24 mouse cellular contexts compared by ENCODE assay signal in the genomic region with DNA sequence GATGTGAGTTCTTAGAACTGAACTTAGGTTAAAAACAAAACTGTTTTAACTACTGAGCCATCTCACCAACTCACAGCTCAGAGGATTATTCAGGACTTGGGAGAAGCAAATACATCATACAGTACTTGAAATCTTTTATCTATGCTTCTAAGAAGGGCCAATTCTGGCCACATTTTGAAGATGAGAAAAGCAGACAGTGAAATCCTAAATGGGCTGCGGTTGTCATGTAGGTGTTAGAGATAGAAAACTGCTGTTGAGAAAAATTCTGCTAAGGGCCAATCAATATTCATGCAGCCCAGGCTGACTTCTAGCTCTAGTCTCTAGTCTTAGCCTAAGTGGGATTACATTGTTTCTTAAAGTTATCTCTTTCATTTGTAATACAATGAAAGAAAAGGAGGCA.
"Had no signal": no experiment of that assay in that cellular context is flagged by ENCODE, and none has a peak within 500 bp of the region (broad histone marks: within the 10 kb centered on the region; RNA-seq: fewer than 3 reads in every experiment).

No protein-coding gene starts in this region.

- ATAC-seq: hindbrain, embryonic 16.5 days; inflammation-experienced regulatory T-cells, adult 6 months; intestine, embryonic 15.5 days; intestine, postnatal 0 days had no signal

- H3K4me3 ChIP-seq: gastrocnemius, adult 2 months; heart, embryonic 10.5 days; heart, embryonic 12.5 days; hindbrain, embryonic 10.5 days; hindbrain, embryonic 12.5 days; intestine, embryonic 15.5 days; layer of hippocampus, adult 2 months; left cerebral cortex, adult 2 months; limb, embryonic 10.5 days; limb, embryonic 12.5 days had no signal

- H3K9ac ChIP-seq: heart, embryonic 12.5 days; hindbrain, embryonic 12.5 days; hindbrain, embryonic 14.5 days; intestine, embryonic 15.5 days; limb, embryonic 12.5 days had no signal

- H3K4me2 ChIP-seq: heart, embryonic 12.5 days; hindbrain, embryonic 12.5 days; hindbrain, embryonic 14.5 days; intestine, embryonic 15.5 days; limb, embryonic 12.5 days had no signal

- H3K27me3 ChIP-seq: heart, embryonic 12.5 days; hindbrain, embryonic 12.5 days; intestine, embryonic 15.5 days; limb, embryonic 12.5 days had no signal

- DNase-seq: gastrocnemius, adult 2 months; gastrocnemius, postnatal 10 days; gastrocnemius, postnatal 25 days; heart, adult 18-20 months; heart, postnatal 10 days; heart, postnatal 4 days; kidney, adult 18-20 months; kidney, adult 8-10 months; kidney, postnatal 10 days; kidney, postnatal 25 days; kidney, postnatal 4 days had no signal

- H3K27ac ChIP-seq: gastrocnemius, adult 2 months; heart, embryonic 10.5 days; hindbrain, embryonic 10.5 days; hindbrain, embryonic 12.5 days; hindbrain, embryonic 14.5 days; intestine, embryonic 15.5 days; layer of hippocampus, adult 2 months; left cerebral cortex, adult 2 months; limb, embryonic 10.5 days; limb, embryonic 12.5 days had no signal

- H3K9me3 ChIP-seq: heart, embryonic 10.5 days; heart, embryonic 12.5 days; hindbrain, embryonic 10.5 days; hindbrain, embryonic 12.5 days; intestine, embryonic 15.5 days; limb, embryonic 10.5 days; limb, embryonic 12.5 days had no signal

- H3K4me1 ChIP-seq: hindbrain, embryonic 10.5 days; hindbrain, embryonic 12.5 days; intestine, embryonic 15.5 days; limb, embryonic 10.5 days; limb, embryonic 12.5 days had no signal
